Mouse (Mus musculus): ENCODE measurements around the gene Lrrc46.

The Lrrc46 gene

DNA sequence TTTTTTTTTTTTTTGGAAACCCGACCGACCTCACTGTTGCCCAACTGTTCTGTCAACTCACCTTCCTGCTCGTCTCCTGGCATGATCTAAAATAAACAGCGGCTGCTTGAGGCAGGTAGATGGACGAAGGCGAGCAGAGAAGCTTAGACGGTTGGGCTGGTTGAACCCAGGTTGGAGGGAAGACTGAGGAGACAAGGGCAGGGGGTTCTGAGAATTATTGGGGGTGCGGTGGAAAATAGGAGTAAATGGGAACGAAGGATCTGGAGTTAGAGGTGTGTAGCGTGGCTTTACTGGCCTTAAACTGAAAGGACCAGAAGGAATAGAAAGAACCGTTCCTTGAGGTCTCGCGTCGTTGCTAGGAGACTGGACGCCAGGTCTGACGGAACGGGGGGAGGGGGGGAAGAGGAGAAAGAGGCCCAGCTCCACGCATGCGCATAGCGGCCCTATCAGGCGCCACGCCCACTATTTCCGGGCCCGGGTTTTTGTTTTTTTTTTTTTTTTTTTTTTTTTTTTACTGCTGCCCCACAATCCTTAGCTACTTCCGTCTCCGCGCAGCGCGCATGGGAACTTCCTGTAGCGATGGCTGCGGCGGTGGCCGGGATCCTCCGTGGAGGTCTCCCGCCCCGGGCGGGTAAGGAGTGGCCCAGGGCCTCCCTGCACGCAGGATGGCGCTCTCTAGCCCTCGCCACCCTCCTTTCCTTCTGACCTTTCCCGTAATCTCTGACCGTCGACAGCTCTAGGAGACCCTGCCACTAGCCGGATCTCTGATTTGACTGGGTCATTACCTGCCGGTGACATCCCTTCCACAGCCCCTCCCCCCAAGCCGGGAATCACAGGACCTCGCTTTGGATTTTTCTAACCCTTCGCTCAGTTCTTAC is at the start of gene Lrrc46, which contains the start of gene Mrpl10:
Gene Lrrc46, minus strand, starts transcription at position 386 of the 878 bp plus-strand sequence.
Gene Mrpl10, plus strand, starts transcription at position 539 of the 878 bp plus-strand sequence.
- DNase-seq (ENCODE audit: low spot score in 2 of 2): peak; percentile 81 to 82

DNA sequence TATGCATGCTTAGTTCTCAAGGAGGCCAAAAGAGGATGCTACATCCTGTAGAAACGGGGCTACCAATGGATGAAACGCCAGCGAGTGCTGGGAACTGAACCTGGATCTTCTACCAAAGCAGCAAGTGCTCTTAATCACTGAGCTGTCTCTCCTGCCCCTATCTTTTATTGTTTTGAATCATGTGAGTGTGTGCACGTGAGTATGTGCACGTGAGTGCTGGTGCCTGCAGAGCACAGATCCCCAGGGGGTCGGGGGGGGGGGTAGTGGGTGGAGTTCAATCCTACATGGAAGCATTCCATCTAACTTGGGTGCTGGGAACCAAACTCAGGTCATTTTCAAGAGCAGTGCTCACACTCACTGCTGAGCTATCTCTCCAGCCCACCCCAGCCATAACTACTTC is 45.2 kb upstream of the Lrrc46 start:
- DNase-seq (ENCODE audit: low spot score in 2 of 2): no peak

DNA sequence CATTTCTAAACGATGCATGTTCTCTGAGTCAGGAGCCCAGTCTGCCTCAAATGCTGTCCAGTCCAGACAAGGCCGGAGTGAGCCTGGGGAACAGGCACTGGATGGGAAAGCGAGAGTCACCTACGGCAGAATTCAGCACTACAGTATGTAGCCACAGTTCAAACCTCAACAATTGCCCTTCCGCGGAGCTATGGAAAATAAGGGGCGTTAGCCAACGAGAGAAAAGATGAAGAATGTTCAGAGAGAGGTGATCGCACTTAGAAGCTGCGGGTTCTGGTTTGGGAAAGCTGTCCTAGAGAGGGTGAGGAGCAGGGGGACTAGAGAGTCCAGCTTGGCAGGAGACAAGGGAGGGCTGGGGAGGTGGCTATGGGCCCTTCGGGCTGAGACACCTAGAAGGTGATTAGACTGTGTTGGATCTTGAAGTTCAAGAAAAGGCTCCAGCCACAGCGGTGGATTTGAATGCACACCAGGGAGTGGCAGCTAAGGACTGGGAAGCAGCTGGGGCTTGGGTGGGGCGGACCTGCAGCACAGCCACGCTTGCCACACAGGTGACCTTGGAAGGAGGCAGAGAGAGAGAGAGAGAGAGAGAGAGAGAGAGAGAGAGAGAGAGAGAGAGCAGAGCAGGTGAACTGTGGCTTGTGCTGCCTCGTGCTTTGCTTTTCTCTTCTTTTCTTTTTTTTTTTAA is 43.8 kb upstream of the Lrrc46 start:
- DNase-seq (ENCODE audit: low spot score in 2 of 2): no peak

DNA sequence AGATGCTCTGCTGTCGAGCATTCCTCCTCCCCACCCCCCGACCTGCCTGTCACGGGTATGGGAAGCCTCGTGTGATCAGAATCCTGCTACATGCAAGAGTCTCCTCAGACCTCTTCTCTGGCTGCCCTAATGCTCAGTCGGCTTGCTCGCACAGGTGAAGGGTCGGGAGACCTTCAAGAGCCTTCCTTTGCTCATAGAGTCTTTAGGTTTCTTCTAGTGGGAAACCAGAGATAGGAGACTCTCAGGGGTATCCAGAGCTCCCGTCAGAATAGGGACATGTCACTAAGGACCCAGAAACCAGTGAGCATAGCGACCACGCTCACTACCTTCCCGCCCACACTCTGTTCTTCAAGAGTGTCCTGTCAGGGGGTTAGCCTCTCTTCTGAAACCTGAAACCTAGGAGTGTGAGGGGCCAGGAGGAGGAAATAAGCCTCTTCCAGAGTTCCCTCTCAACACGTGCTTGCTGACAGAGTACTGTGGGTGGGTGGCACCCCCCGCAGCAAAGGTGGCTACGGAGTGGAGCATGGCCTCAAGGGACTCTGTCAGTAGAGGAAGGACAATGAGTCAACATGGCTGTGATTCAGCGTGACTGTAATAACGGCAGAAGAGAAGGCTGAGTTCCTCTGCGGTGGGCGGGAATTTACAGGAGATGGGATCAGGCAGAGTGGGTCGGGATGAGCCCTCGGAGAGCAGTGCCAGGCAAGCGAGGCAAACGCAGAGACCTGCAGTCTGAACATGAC is 42.4 kb upstream of the Lrrc46 start:
- DNase-seq (ENCODE audit: low spot score in 2 of 2): no peak

DNA sequence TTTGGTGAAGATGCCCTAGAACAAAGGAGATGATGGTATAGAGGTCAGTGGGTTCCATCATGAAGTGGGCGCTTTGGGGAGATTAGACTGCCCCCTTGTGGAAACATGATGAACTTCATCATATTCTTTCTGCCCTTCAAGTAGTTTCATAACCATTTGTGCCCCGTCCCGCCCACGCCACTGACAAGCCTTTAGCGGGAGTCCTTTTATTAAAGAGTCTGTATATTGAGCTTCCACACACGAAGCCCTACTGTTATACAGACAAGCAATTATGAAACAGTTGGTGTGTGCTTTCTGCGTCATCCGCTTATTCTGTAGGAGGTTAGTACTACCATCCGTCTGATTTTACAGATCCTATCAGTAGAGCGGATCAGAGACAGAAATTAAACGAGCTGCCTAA is 41.8 kb upstream of the Lrrc46 start:
- DNase-seq (ENCODE audit: low spot score in 2 of 2): peak in 1 of 2 experiments; percentile 43

DNA sequence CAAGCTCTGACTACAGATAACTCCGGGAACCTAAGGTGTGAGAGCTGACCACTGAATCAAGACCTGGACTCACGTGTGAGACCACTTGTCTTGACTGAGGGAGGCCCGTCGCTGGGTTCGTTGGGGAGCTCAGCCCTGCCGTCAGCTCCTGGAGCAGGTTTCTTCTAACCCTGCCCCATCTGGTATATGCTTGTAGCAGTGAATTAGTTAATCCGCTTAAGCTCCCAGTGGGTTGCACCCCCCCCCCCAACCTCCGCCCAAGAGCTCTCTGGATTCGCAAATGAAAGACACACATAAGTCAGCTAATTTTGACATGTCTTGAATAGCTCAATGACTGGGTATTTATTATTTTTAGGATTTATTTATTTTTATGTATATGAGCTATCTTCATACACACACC is 39.1 kb upstream of the Lrrc46 start:
- no peak for DNase-seq (ENCODE audit: low spot score in 2 of 2)

DNA sequence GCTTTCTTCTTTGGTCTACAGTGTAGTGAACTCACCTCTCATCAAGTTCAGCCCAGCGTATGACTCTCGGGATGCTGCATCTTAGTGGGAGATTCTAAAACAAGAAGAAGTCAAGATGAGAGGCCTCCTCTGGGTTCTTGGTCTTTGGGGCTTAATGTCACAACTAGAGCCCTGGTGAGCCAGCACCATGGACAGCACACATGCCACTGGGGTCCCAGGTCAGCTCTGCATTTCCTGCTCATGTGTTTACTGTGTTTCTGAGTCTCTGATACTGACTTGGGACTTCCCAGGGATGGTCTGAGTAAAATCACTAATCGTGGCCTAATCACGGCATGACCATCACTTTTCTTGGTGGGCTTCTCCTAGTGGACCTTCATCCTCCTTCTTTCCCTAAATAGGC is 37.5 kb upstream of the Lrrc46 start:
- no peak for DNase-seq (ENCODE audit: low spot score in 2 of 2)

DNA sequence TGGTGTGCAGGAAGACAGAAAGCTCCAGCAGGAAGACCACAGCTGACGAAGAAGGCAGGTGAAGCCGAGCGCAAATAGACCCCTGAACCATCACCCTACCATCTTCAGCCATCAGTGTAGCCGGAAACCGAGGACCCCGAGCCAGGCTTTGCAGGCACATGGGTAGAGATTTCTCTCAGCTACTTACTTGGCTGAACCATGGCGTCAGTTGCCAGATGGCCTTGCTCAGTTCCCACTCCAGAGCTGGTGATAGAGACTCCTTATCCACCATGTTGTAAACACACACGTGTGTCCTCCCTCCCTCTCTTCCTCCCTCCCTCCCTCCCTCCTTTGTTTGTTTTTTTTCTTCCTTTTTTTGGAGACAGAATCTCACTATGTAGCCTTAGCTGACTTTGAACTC is 33.0 kb upstream of the Lrrc46 start:
- no peak for DNase-seq (ENCODE audit: low spot score in 2 of 2)

DNA sequence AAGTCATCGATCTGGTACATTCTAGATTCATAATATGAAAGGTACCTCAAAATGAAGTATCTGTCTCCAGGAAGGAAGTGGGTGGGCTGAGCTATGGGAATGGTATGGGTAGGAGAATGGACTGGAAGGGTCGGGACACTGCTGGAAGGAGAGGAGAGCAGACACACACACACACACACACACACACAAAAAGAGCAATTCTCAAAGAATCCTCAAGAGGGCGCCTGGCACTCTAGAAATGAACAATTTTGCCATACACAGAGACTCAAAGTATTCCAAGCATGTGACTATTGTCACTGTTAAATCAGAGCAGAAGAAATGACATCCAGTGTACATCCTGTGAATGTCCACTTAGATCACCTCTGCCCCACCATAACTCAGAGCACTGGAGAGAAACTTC is 31.3 kb upstream of the Lrrc46 start:
- DNase-seq (ENCODE audit: low spot score in 2 of 2): peak in 1 of 2 experiments; percentile 27

DNA sequence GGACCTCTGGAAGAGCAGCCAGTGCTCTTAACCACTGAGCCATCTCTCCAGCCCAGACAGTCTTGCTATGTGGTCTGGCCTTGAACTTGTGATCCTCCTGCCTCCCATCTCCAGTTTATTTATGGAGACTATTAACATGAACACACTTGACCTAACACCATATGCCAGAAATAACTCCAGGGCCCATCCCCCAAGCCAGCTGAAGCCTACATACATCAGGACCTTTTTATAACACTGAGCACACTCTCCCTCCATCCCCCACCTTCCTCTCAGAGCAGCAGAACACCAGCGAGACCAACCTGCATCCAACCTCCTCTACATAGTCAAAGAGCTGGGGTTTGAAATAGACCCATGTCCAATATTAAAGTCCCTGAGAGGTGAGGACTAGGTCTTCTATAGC is 29.9 kb upstream of the Lrrc46 start:
- DNase-seq (ENCODE audit: low spot score in 2 of 2): peak; percentile 23 to 25

DNA sequence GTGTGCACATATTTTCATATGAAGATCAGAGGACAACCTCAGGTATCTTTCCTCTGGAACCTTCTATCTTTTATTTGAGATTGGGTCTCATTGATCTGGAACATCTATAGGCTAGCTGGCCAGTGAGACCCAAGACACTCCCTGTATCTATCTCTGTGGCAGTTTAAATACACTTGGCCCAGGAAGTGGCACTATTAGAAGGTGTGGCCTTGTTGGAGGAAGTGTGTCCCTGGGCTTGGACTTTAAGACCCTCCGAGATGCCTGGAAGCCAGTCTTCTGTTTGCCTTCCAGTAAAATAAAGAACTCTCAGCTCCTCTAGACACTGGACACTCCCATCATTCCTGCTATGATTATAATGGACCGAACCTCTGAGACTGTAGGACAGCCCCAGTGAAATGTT is 28.6 kb upstream of the Lrrc46 start:
- no peak for DNase-seq (ENCODE audit: low spot score in 2 of 2)

DNA sequence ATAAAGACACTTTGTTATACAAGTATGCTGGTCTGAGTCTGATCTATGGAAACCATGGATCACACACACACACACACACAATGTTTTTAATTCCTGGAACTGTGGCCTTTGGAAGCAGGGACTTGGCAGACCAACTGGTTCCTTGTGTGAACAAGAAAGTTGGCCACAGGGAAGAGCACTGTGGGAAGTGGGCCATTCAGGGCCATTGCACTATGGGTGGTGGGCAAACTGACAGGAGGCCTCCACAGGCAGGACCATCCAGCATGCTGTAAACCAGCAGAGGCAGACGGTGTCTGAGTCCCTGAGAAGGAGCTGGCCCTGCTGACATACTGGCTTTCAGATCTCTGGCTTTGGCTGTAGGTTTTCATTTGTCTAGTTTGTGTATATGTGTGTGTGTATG is 28.1 kb upstream of the Lrrc46 start:
- DNase-seq (ENCODE audit: low spot score in 2 of 2): no peak

DNA sequence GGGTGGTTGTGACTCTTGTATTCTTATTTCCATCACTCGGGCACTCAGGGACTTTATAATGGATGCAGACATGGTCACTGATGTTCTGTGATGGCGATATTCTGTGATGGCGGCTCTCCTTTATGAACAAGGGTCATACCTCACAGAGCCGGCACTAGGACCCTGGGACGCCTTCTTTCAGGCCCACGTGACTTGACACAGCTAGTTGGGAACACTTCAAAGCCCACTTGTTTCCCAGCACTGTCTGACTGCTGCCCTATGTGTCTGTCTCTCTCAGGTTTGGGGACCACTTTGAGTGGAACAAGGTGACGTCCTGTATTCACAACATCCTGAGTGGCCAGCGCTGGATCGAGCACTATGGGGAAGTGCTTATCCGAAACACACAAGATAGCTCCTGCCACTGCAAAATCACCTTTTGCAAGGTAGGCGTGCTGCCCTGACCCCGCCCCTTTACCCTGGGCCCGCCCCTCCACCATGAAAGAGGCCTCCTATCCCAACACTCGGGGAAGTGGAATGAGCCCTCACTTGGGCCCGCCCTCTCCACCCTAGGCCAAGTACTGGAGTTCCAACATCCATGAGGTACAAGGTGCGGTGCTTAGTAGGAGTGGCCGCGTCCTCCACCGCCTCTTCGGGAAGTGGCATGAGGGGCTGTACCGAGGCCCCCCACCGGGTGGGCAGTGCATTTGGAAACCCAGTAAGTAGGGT is 25.6 kb upstream of the Lrrc46 start:
- DNase-seq (ENCODE audit: low spot score in 2 of 2): no peak

DNA sequence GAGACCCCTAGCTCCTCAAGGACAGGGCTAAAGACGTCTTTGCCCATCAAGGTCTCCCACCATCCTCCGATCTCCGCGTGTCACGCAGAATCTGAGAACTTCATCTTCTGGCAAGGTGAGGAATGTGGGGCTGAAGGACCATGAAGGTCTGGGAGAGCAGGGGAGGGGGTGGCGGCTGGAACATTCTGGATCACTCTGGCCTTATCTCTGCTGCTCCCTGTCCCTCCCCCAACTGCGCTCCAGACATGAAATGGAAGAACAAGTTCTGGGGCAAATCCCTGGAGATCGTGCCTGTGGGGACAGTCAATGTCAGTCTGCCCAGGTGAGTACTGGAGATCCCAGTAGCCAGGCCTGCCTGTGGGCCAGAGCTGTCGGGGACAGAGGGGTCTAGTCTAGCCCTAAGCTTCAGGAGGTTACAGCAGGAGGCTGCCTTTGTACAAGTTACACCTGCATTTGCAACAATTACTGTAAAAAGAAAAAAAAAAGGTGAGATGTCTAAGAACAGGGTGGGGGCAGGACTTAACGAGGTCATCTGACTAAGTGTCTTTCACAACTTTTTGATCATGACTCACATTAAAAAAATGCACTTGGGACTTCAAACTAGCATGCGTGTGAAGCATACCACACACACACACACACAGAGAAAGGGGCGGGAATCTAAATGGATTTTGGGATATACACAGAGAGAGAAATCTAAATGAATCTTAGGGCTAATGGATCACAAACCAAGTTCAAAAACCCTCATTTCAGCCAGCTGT is 24.5 kb upstream of the Lrrc46 start:
- no peak for DNase-seq (ENCODE audit: low spot score in 2 of 2)

DNA sequence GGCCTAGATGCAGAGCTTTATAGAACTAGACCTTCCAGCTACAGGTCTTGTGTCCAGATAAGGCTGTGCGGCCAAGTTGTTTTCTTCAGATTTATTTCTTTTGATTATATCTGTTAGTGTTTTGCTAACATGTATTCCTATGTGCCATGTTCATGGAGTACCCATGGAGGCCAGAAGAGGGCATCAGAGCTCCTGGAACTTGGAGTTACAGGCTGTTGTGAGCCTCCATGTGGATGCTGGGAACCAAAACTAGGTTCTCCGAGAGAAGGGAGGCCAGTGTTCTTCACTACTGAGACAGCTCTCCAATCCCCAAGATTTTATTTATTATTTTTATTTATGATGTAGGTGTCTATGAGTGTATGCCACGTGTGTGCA is 22.7 kb upstream of the Lrrc46 start:
- no peak for DNase-seq (ENCODE audit: low spot score in 2 of 2)

DNA sequence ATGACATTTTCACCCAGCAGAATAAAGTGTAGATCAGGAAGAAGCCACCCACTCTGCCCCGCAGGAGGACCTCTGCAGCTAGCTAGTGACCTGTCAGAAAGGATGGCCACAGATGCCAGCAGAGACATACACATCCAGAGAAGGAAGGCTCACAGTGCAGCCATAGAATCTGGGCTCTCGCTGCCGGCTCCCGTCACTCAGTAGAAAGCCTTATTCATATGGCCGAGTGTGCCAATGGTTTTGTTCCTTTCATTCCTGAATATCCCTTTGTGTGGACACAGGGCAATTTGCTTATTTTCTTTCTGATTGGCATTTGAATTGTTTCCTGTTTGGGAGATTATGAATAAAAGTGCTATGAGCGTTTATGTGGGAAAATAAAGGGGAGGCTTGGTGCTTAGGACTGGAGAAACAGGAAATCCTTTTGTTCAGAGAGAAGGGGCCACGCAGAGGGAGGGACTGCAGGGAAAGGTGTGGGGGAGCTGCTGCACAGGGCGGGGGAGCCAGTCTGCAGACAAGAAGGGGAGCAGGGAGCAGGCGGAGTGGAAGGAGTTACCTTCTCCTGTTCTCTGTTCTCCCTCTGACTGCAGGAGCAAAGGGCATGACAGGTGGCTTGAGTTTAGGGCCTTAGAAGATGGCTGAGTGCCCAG is 22.2 kb upstream of the Lrrc46 start:
- no peak for DNase-seq (ENCODE audit: low spot score in 2 of 2)

DNA sequence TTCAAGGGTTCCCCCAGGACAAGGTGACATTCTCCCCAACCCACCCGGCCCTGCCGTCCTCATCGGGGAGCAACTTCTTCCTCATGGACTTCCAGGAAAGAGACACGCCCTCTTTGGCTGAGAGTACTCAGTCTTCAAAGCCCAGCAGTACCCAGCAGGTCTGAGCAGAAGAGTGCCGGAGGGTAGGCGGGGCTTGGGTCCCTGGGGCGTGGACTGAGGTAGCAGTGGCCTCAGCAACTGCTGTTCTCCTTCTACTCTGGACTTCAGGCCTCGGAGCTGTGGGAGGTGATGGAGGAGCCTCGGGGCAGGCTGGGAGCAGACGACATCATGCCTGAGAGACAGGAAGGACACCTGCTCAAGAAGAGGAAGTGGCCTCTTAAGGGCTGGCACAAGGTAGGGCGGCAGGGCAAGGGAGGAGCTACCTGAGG is 11.0 kb upstream of the Lrrc46 start:
- no peak for DNase-seq (ENCODE audit: low spot score in 2 of 2)

DNA sequence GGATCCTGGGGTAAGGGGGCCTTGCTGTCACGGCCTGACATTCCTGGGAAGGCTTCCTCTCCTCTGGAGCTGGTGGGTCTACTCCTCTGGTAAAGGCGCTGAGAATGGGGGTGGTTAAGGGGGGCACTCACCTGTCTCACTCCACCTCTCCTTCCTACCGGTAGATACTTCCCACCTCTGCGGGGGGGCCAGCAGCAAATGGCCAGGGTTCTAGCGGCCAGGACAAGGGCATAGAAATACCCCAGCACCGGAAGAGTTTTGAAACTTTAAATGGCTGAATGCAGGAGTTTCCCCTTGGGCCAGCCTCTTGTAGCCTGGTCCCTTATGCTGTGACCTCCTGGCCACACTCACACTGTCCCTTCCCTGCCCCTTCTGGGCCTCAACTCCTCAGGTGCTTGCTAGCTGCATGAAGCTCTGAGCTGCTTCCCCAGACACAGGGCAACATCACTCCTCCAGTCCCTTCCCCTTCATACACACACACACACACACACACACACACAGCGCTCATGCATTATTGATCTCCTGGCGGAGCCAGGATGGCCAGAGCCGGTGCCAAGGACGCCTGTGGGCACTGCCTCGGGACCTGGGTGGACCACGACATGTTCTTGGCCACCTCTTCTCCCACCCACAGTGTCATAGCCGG is 9.9 kb upstream of the Lrrc46 start:
- no peak for DNase-seq (ENCODE audit: low spot score in 2 of 2)

DNA sequence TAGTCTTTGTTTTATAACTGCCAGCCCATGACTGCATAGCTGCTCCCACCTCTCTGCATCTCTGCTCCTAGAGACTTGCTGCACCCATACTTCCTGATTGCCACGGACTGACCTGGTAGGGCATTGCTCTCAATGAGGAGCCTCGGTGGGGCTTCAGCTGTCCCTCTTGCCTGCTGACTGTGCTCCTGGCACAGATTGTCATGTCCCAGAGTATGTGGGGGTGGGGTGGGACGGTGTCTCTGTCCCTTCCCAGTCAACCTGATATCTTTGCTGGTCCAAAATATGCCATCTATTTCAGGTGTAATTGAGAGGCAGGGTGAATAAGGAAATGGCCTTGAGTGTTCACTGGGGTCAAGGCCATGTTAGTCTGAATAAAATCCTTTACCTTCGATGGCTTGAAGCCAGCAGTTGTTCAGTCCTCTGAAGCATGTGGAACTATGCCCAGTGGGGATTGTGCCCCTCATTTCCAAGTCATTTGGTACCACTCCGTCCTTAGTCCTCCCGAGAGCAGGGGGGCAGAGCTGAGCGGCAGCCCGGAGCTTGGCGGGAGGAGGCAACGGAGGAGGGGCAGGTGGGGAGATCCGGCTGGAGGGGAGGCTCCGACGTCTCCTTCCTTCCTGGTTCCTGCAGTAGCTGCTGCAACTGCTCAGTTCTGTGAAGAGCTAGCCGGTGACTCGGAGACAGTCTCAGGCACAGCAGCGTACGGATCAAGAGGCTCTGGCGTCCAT is 9.2 kb upstream of the Lrrc46 start, which contains the start of gene Osbpl7:
Gene Osbpl7, plus strand, starts transcription at position 413 of the 728 bp plus-strand sequence.
- peak; percentile 65 to 68 for DNase-seq (ENCODE audit: low spot score in 2 of 2)

All from heart, adult 9 months (tissue).